Mouse (Mus musculus): ENCODE measurements around the gene Zranb3. TPM values are rescaled to one million over a fixed set of nuclear protein-coding genes. Genes with fewer than 3 reads are reported as not detected.
"Not testable (repeated sequence)": the region's sequence is repeated elsewhere in the genome, so short reads cannot be mapped to it uniquely, and the experiment has no call there.

The Zranb3 gene
- polyA plus RNA-seq, 1 experiment from 2014 or later: 5.7 TPM

- no peaks in the 10 kb centered on the region for H3K9me3 ChIP-seq
- peak overlapping the region; percentile 19; the same call in 1 of the 2 replicates for H3K4me2 ChIP-seq
- H3K36me3 ChIP-seq: peaks cover 30% of the 10 kb centered on the region
- no peak overlapping the region for H3K4me3 ChIP-seq
- H3K9ac ChIP-seq: no peak overlapping the region
- 42% methylated on average over 5 of the region's 5 CpGs for WGBS
- H3K4me1 ChIP-seq: peaks cover 26% of the 10 kb centered on the region
- ATAC-seq (ENCODE audit: extremely low read depth, insufficient number of reproducible peaks, low FRiP score, low TSS enrichment): no peak
- H3K27ac ChIP-seq (replicated peaks): peak overlapping the region; percentile 73
- H3K27me3 ChIP-seq (replicated peaks): no peaks in the 10 kb centered on the region
These were observed 144.0 kb downstream of the Zranb3 start for GRCm38 (mm10) chr1:127958801-127959200.

- no peaks in the 10 kb centered on the region for H3K9me3 ChIP-seq
- H3K4me1 ChIP-seq: peaks cover 15% of the 10 kb centered on the region
These were observed 146.3 kb downstream of the Zranb3 start for GRCm38 (mm10) chr1:127956524-127956923.

GRCm38 (mm10) chr1:127954800-127955199 is 148.0 kb downstream of the Zranb3 start:
- Histone ChIP-seq H3K9me3 (no peaks in the 10 kb centered on the region), H3K27me3 (replicated peaks) (no peaks in the 10 kb centered on the region), H3K4me1 (peaks cover 14% of the 10 kb centered on the region), H3K36me3 (peaks cover 31% of the 10 kb centered on the region), H3K27ac (replicated peaks) (no peak overlapping the region), H3K9ac (no peak overlapping the region), H3K4me3 (no peak overlapping the region), H3K4me2 (no peak overlapping the region)
- WGBS: 72% methylated on average over 4 of the region's 4 CpGs
- ATAC-seq (ENCODE audit: extremely low read depth, insufficient number of reproducible peaks, low FRiP score, low TSS enrichment): no peak

More at GRCm38 (mm10) chr1:127956524-127956923, 146.3 kb downstream of the Zranb3 start:
- peaks cover 45% of the 10 kb centered on the region for H3K36me3 ChIP-seq
- 96% methylated on average over 1 of the region's 1 CpGs for WGBS
- no peaks in the 10 kb centered on the region for H3K27me3 ChIP-seq (replicated peaks)
- no peak for ATAC-seq (ENCODE audit: extremely low read depth, insufficient number of reproducible peaks, low FRiP score, low TSS enrichment)
- no peak overlapping the region for H3K9ac ChIP-seq
- H3K27ac ChIP-seq (replicated peaks): no peak overlapping the region
- H3K4me2 ChIP-seq: no peak overlapping the region
- no peak overlapping the region for H3K4me3 ChIP-seq

GRCm38 (mm10) chr1:127954198-127954597 is 148.6 kb downstream of the Zranb3 start:
- not testable (repeated sequence) for H3K27me3 ChIP-seq (replicated peaks); H3K4me3 ChIP-seq; H3K4me2 ChIP-seq; ATAC-seq (ENCODE audit: extremely low read depth, insufficient number of reproducible peaks, low FRiP score, low TSS enrichment); H3K9ac ChIP-seq; H3K9me3 ChIP-seq; H3K27ac ChIP-seq (replicated peaks)
- 68% methylated on average over 4 of the region's 4 CpGs for WGBS
- Histone ChIP-seq H3K36me3 (peaks cover 28% of the 10 kb centered on the region), H3K4me1 (peaks cover 11% of the 10 kb centered on the region)

- Histone ChIP-seq H3K27me3 (replicated peaks) (no peaks in the 10 kb centered on the region), H3K27ac (replicated peaks) (no peak overlapping the region), H3K4me1 (peaks cover 9% of the 10 kb centered on the region), H3K4me3 (no peak overlapping the region), H3K4me2 (no peak overlapping the region), H3K9ac (no peak overlapping the region), H3K36me3 (peaks cover 38% of the 10 kb centered on the region), H3K9me3 (peaks cover 5% of the 10 kb centered on the region)
- WGBS: 87% methylated on average over 4 of the region's 4 CpGs
- ATAC-seq (ENCODE audit: extremely low read depth, insufficient number of reproducible peaks, low FRiP score, low TSS enrichment): no peak
These were observed 150.6 kb downstream of the Zranb3 start for GRCm38 (mm10) chr1:127952276-127952675.

GRCm38 (mm10) chr1:127948748-127949147 is 154.1 kb downstream of the Zranb3 start:
- H3K27ac ChIP-seq (replicated peaks): no peak overlapping the region
- peak overlapping the region; percentile 37 for H3K4me2 ChIP-seq
- no peak overlapping the region for H3K4me3 ChIP-seq
- peaks cover 43% of the 10 kb centered on the region for H3K36me3 ChIP-seq
- 67% methylated on average over 5 of the region's 5 CpGs for WGBS
- ATAC-seq (ENCODE audit: extremely low read depth, insufficient number of reproducible peaks, low FRiP score, low TSS enrichment): no peak
- H3K9me3 ChIP-seq: peaks cover 5% of the 10 kb centered on the region
- peaks cover 19% of the 10 kb centered on the region for H3K4me1 ChIP-seq
- no peak overlapping the region for H3K9ac ChIP-seq
- no peaks in the 10 kb centered on the region for H3K27me3 ChIP-seq (replicated peaks)

- ATAC-seq (ENCODE audit: extremely low read depth, insufficient number of reproducible peaks, low FRiP score, low TSS enrichment): no peak
- H3K4me3 ChIP-seq: no peak overlapping the region
- no peak overlapping the region for H3K27ac ChIP-seq (replicated peaks)
- WGBS: 74% methylated on average over 5 of the region's 5 CpGs
- peaks cover 19% of the 10 kb centered on the region for H3K4me1 ChIP-seq
- peaks cover 5% of the 10 kb centered on the region for H3K9me3 ChIP-seq
- peaks cover 48% of the 10 kb centered on the region for H3K36me3 ChIP-seq
- no peaks in the 10 kb centered on the region for H3K27me3 ChIP-seq (replicated peaks)
- no peak overlapping the region for H3K9ac ChIP-seq
- H3K4me2 ChIP-seq: no peak overlapping the region
These were observed 156.1 kb downstream of the Zranb3 start for GRCm38 (mm10) chr1:127946615-127947249.

GRCm38 (mm10) chr1:127945696-127946575 is 156.9 kb downstream of the Zranb3 start:
- Histone ChIP-seq H3K4me2 (no peak overlapping the region), H3K27ac (replicated peaks) (no peak overlapping the region)
- 69% methylated on average over 3 of the region's 3 CpGs for WGBS

GRCm38 (mm10) chr1:127943516-127943915 is 159.3 kb downstream of the Zranb3 start:
- H3K27me3 ChIP-seq (replicated peaks): no peaks in the 10 kb centered on the region
- H3K36me3 ChIP-seq: peaks cover 76% of the 10 kb centered on the region
- no peak overlapping the region for H3K27ac ChIP-seq (replicated peaks)
- H3K4me1 ChIP-seq: peaks cover 10% of the 10 kb centered on the region
- peaks cover 9% of the 10 kb centered on the region for H3K9me3 ChIP-seq
- no peak overlapping the region for H3K4me3 ChIP-seq
- no peak overlapping the region for H3K4me2 ChIP-seq
- WGBS: 77% methylated on average over 6 of the region's 6 CpGs
- H3K9ac ChIP-seq: no peak overlapping the region
- ATAC-seq (ENCODE audit: extremely low read depth, insufficient number of reproducible peaks, low FRiP score, low TSS enrichment): no peak

More at GRCm38 (mm10) chr1:127945696-127946575, 156.9 kb downstream of the Zranb3 start:
- peaks cover 5% of the 10 kb centered on the region for H3K9me3 ChIP-seq
- H3K4me1 ChIP-seq: peaks cover 19% of the 10 kb centered on the region
- peaks cover 52% of the 10 kb centered on the region for H3K36me3 ChIP-seq
- H3K27me3 ChIP-seq (replicated peaks): no peaks in the 10 kb centered on the region
- no peak overlapping the region for H3K4me3 ChIP-seq
- ATAC-seq (ENCODE audit: extremely low read depth, insufficient number of reproducible peaks, low FRiP score, low TSS enrichment): no peak
- no peak overlapping the region for H3K9ac ChIP-seq

- no peak overlapping the region for H3K4me3 ChIP-seq
- H3K4me2 ChIP-seq: no peak overlapping the region
- ATAC-seq (ENCODE audit: extremely low read depth, insufficient number of reproducible peaks, low FRiP score, low TSS enrichment): no peak
- H3K27ac ChIP-seq (replicated peaks): no peak overlapping the region
- no peaks in the 10 kb centered on the region for H3K27me3 ChIP-seq (replicated peaks)
- H3K9me3 ChIP-seq: peaks cover 4% of the 10 kb centered on the region
- peaks cover 10% of the 10 kb centered on the region for H3K4me1 ChIP-seq
- H3K36me3 ChIP-seq: peaks cover 80% of the 10 kb centered on the region
- WGBS: 93% methylated on average over 10 of the region's 10 CpGs
- no peak overlapping the region for H3K9ac ChIP-seq
These were observed 160.6 kb downstream of the Zranb3 start for GRCm38 (mm10) chr1:127942231-127942630.

GRCm38 (mm10) chr1:127937277-127937676 is 165.6 kb downstream of the Zranb3 start:
- H3K27ac ChIP-seq (replicated peaks): no peak overlapping the region
- no peak overlapping the region for H3K9ac ChIP-seq
- peaks cover 10% of the 10 kb centered on the region for H3K4me1 ChIP-seq
- no peaks in the 10 kb centered on the region for H3K27me3 ChIP-seq (replicated peaks)
- peaks cover 88% of the 10 kb centered on the region for H3K36me3 ChIP-seq
- H3K9me3 ChIP-seq: peaks cover 4% of the 10 kb centered on the region
- no peak for ATAC-seq (ENCODE audit: extremely low read depth, insufficient number of reproducible peaks, low FRiP score, low TSS enrichment)
- no peak overlapping the region for H3K4me2 ChIP-seq
- H3K4me3 ChIP-seq: no peak overlapping the region
- 70% methylated on average over 8 of the region's 8 CpGs for WGBS

Data from heart, embryonic 13.5 days (tissue).